Mouse (Mus musculus) liver, embryonic 14.5 days (tissue): ENCODE measurements at regions not wholly inside any gene's neighbourhood (a gene's known extent, or its start where the extent isn't known, plus 50 kb on each side); places are given as distances from the start of the nearest gene placed in this dataset.

Experiments
- CTCF ChIP-seq: IDR thresholded peaks from 2 replicates; pipeline ENCODE4 v1.5.1; 2016; ENCODE audit warnings: antibody characterized with exemption, low read depth, control low read depth
- EP300 ChIP-seq: IDR thresholded peaks from 2 replicates; pipeline ENCODE4 v1.6.1; 2016; ENCODE audit warnings: antibody characterized with exemption, low read depth

DNA sequence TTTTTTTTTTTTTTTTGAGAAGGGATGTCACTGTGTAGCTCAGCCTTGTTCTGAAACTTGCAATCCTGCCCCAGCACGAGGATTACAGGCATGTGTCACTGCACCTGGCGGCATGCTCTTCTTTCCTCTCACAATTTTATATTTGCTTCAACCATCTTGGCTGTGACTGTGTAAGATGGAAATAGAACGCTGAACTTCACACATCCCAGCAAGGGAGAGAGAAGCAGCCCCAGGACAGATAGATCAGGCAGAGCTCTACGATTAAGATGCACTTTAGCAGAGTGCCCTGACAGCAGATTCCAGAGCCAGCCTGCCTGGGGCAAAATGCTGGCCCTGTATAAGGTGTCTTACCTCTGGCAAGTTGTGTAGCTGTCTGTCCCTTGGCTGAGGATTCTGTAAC is 84.7 kb upstream of the Ube2e1 start:
- TF ChIP-seq EP300 (no peak), CTCF (no peak)
